Mouse (Mus musculus): Measurements from ENCODE around the gene Bicral.
A peak's percentile ranks its signal among the peaks of the same experiment; 100 is the strongest.
"Not testable (repeated sequence)": the region's sequence is repeated elsewhere in the genome, so short reads cannot be mapped to it uniquely, and the experiment has no call there.

Bicral gene

DNA sequence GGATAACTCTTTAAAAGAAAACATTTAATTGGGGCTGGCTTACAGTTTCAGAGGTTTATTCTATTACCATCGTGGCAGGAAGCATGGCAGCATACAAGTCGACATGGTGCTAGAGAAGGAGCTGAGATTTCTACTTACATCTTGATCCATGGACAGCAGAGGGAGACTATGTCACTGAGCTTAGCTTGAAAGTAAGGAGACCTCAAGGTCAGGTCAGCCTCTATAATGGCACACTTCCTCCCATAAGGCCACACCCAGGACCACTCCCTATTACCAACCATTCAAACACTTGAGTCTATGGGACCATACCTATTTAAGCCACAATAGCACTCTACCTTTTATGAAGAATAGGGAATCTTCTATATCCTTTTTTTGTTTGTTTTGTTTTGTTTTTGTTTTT is 65.3 kb downstream of the Bicral start:
- DNase-seq (ENCODE audit: low spot score): no peak

- not testable (repeated sequence) for DNase-seq (ENCODE audit: low spot score)
These were observed 70.3 kb downstream of the Bicral start for GRCm38 (mm10) chr17:46787974-46788373.

- no peak for DNase-seq (ENCODE audit: low spot score)
These were observed 71.3 kb downstream of the Bicral start for GRCm38 (mm10) chr17:46786952-46787351.

GRCm38 (mm10) chr17:46783222-46783565 is 75.1 kb downstream of the Bicral start:
- no peak for DNase-seq (ENCODE audit: low spot score)

DNA sequence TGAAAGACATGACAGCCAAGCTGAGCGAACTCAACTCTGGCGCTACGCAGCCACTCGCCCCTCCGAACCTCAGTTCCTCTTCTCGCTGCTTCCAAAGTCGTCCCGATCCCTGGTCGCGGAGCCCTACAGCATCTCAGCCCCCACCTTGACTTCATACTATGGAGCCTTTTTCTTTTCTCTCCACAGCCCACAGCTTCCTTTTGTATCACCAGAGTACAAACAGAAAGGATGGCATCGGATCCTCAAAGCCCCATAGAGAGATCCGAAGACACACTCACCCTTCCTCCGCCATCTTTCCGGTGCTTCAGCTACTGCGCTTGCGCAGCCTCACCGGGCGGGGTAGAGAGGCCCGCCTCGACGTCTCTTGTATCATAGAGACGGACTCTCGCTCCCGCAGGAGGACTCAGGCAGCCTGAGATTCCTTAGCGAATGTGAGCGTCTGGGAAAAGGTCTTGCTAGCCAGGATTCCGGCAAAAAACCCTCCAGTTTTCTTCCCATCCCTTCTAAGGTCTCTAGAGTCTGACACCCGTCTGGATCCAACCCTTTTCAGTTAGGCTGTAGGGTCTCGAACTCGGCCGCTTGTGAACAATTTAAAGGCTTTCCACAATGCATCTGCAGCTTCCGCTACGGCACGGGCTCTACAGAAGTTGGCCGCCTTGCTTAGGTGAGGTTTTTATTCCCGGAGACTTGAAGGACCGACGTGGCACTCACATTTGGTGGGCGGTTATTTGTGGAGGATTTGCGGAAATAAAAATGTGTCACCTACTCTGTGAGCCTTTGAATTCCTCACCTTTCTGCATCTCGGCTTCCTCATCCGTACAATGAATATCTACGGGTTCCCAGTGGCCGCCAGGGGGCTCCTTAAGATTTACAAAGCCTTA is 75.7 kb downstream of the Bicral start, which contains the start of gene Rpl7l1:
Gene Rpl7l1 (minus strand): TSS at position 332 of the 881 bp plus-strand sequence.
- DNase-seq (ENCODE audit: low spot score): peak; percentile 90

GRCm38 (mm10) chr17:46781876-46782275 is 76.4 kb downstream of the Bicral start:
- no peak for DNase-seq (ENCODE audit: low spot score)

GRCm38 (mm10) chr17:46776087-46776486 is 82.2 kb downstream of the Bicral start:
- no peak for DNase-seq (ENCODE audit: low spot score)

GRCm38 (mm10) chr17:46775070-46775469 is 83.2 kb downstream of the Bicral start:
- no peak for DNase-seq (ENCODE audit: low spot score)

DNA sequence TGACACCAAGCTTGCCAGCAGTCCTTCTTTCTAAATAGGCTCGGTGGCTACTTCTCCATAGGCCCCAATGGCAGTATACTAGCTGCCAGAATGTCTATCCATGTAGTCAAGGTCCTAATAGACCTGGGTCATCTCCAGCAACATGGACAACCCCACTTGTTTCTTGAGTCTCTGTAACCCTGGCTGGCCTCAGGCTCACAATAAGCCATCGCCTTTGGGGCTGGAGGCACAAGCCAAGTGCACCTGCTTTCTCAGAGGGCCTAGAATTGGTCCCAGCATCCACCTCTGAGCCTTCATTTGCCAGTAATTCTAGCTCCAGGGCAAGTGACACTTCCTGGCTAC is 84.2 kb downstream of the Bicral start:
- no peak for DNase-seq (ENCODE audit: low spot score)

GRCm38 (mm10) chr17:46773278-46774130 is 84.8 kb downstream of the Bicral start:
- DNase-seq (ENCODE audit: low spot score): no peak

- peak; percentile 87 for DNase-seq (ENCODE audit: low spot score)
These were observed 85.6 kb downstream of the Bicral start, which contains the start of gene 2310039H08Rik for GRCm38 (mm10) chr17:46772404-46773277. 2310039H08Rik (plus strand) TSS chr17:46772635.

DNA sequence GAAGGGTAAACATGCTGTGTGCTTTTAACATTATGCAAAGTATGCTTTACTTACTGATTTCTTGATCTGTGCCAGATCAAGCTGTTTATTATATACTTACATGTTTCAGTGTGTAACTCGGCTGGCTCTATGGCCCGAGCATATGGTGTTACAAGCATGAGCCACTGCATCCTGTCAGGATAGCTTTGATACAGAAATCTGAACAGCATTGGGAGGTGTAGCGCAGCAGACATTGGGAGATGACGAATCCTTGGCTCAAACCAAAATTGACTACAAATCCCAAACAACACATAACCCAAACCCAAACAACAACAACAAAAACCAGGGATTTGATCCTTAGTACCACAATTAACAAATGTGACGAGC is 86.3 kb downstream of the Bicral start:
- peak; percentile 51 for DNase-seq (ENCODE audit: low spot score)

GRCm38 (mm10) chr17:46771616-46772015 is 86.7 kb downstream of the Bicral start:
- DNase-seq (ENCODE audit: low spot score): no peak

- DNase-seq (ENCODE audit: low spot score): no peak
These were observed 87.3 kb downstream of the Bicral start for GRCm38 (mm10) chr17:46771025-46771424.

DNA sequence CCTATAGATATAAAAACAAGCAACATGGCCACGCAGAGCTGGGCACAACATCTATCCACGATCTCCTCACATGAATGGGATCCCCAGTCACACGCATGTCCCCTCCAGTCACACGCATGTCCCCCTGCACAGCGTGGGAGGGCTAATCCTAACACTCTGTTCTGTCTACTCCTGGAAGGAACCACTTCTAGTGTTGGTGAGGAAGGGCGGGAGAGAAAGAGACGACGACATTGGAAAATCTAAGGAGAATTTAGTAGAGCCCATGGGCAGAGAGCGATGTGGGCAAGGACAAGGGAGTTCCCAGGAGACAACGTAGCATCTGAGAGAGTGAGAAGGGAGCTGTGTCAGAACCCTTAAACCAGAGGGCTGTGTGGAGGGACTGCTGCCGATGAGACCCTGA is 87.7 kb downstream of the Bicral start:
- no peak for DNase-seq (ENCODE audit: low spot score)

DNA sequence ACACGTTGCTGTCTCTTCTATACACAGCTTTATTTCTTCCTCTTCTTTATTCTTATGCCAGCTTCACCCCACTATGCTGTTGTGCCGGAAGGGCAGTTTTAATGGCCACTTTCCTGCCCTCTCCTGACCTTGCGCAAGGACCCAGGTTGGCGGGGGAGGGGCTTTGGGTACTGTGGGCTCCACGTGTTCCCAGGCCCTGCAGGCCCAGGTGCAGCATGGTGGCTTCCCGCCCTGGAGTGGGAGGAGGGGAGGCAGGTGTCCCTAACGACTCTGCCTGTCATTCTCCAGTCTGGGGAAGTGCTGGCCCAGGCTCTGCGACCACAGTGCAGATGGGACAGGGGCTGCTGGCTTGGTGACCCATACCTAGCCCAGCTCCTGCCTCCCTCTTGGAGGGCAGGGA is 90.4 kb downstream of the Bicral start:
- DNase-seq (ENCODE audit: low spot score): no peak

DNA sequence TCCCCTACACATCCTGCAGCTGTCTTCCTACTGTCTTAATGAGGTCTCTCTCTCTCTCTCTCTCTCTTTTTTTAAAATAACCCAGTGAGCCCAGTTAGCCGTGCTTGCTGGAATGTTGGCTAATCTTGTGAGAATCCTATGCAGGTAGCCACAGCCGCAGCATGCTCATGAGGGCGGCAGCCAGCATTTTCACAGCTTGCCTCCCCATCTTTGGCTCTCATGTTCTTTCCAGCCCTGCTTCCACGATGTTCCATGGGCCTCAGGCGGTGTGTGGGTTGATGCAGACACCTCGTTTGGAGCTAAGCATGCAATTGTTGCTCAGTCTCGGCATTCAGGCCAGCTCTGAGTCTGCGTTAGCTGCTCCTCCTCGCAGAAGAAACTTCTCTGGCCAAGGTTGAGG is 93.4 kb downstream of the Bicral start:
- DNase-seq (ENCODE audit: low spot score): not testable (repeated sequence)

DNA sequence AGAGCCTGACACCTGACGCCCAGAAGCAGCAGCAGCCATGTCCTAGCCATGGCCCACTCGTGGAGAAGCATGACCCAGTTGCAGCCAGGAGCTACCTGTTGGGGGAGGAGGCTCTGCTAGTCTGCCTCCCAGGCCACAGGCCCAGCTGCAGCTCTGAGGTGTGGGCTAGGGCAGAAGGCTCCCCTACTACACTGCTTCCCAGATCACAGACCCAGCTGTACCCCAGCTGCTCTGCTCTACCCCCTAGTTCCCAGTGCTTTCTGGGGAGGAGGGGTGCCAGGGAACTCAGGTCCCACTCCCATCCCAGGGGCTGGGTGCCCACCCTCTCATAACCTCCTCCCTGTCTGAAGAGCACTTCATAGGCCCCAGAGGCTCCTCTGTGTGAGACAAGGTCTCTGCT is 94.7 kb downstream of the Bicral start, which contains the start of gene Ptcra:
Gene Ptcra (minus strand): TSS at position 169 of the 400 bp plus-strand sequence.
- DNase-seq (ENCODE audit: low spot score): no peak

DNA sequence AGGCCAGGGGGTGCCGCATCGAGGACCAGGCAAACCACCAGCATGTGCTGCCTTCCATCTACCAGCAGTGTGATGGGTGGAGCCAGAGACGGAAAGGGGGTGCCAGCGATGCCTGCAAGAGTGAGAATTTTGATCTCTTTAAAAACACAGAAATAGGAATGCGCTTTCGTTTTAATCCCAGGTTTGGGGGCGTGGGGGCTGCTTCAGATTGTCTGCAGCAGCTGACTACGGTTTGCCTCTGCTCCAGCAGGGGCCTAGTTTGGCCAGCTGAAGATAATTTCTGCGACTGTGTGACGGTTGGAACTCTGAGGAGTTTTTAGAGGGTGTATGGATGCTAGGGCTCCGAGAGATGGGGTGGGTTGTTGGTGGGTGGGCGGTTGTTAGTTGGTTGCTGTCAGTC is 99.5 kb downstream of the Bicral start:
- no peak for DNase-seq (ENCODE audit: low spot score)

DNA sequence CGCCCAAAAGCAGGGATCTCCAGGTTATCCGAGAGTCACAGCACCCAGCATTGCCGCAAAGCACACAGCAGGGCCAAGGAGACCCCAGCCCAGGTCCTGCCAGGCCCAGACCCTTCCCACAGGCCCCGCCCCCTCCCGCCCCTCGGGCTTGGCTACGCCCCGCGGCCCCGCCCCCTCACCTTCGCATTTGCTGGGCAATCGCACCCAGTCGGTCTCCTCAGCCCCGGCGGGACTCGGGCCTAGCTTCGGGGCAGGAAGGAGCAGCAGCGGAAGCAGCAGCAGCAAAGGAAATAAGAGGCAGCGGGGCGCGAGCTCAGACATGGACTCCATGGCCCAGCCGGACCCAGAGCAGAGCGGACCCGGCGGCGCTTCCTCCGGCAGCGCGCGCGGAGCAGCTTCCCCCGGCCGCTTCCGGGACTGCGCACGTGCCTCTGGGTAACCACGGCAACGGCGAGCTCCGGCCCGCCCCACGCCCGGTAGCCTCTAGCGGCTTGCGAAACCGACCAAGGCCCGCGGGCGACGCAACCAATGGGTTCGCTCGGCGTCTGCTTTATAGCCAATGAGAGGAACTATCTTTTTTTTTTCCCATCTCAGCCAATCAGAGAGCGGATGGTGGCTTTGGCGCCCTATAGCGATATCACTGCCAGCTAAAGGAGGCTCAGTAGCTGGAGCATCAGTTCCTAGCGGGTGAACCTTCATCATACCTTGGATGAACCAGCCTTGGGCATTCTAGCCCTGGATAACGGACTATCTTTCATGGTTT is 106.3 kb downstream of the Bicral start, which contains the start of gene Cnpy3:
Gene Cnpy3 (minus strand): TSS at position 421 of the 763 bp plus-strand sequence.
- DNase-seq (ENCODE audit: low spot score): peak; percentile 98

All from layer of hippocampus, adult 11-12 months (tissue).